Mouse (Mus musculus): ENCODE measurements at regions not wholly inside any gene's neighbourhood (a gene's known extent, or its start where the extent isn't known, plus 50 kb on each side); places are given as distances from the start of the nearest gene placed in this dataset.
"Not testable (repeated sequence)": the region's sequence is repeated elsewhere in the genome, so short reads cannot be mapped to it uniquely, and the experiment has no call there.

GRCm38 (mm10) chr3:130833722-130834121, 103.5 kb upstream of the Rpl34 start:
- no peak for DNase-seq (ENCODE audit: extremely low spot score in 1 of 2, low spot score in 1 of 2)

GRCm38 (mm10) chr3:130833082-130833481, 102.9 kb upstream of the Rpl34 start:
- no peak for DNase-seq (ENCODE audit: extremely low spot score in 1 of 2, low spot score in 1 of 2)

DNA sequence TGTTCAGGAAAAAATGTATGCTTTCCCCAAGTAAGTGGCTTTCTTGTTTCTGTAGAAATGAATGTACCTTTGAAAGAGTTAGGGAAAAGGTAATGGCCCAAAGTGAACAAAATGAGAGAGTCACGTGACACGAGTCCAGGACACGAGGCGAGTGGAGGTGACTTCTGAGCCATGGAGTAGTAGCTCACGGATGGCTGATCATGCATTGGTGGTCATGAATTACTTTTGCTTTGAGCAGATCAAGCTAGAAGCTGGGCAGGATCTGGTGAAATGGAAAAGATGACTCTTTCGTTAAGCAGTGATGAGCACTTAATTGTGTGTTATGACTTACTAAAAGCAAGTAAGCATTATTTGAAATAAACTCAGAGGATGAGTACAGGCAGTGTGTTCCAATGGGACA, 101.6 kb upstream of the Rpl34 start:
- DNase-seq (ENCODE audit: extremely low spot score in 1 of 2, low spot score in 1 of 2) = no peak

DNA sequence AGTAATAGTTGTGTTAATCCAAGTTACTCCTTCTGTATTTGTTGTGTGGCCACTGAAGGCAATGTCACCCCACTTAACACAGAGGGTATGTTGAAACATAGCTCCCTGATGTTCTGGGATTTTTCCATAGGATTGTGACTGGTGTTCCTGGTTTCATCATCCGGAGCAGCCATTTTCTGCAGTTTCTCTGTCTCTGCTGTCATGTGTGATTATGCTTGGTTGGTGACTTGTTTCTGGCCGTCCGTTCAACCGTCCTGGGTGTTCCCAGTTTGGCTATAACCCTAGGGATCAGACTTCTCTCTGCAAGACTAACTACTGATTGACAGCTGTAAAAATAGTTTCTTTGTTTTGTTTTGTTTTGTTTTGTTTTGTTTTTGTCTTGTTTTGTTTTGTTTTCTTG, 98.1 kb upstream of the Rpl34 start:
- no peak for DNase-seq (ENCODE audit: extremely low spot score in 1 of 2, low spot score in 1 of 2)

DNA sequence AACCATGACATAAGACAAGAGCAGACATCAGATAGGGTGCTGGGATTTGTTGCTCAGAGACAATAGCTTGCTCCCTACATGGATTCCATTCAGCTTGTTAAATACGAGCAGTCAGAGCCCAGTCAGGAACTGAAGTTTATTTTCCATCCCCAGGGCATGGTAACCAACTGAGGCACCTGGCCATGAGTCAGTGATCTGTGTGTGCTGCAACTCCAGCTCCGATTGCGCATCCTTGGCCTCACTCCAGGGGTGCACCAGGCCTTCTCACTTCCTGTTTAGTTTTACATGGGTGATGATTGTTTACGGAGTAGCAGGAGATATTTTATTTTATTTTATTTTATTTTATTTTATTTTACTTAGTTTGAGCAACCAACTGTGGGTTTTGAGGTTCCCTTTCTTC, 97.7 kb upstream of the Rpl34 start:
- DNase-seq (ENCODE audit: extremely low spot score in 1 of 2, low spot score in 1 of 2) = no peak

DNA sequence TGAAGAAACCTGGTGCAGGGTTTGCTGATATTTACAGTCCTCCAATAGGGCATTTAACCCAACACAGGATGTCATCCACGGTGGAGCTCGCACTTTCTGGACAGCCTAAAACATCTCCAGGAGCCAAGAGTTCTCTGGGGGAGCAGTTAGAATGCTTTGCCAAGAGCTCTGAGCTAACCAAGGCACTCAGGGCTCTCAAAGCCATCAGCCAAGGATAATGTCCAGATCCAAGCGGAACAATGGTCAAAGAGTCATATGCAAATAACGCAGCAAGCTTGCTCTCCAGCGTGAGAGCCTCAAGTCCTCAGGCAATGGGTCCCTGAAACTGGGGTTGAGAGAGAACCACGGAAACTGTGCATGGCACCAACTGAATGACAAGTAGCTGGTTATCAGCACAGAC, 96.8 kb upstream of the Rpl34 start:
- DNase-seq (ENCODE audit: extremely low spot score in 1 of 2, low spot score in 1 of 2) = no peak

DNA sequence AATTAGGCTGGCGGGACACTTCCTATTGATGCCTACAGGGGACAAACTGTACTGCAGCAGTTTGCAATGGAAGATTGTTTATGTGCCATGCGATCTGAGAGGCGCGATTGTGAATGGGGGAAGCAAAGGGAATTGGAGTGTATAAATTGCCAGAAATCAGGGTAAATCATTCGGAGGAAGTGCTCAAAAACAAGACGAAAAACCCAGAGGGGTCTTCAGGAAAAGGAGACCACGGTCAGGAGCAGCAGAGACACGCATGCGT, 89.6 kb upstream of the Rpl34 start:
- DNase-seq (ENCODE audit: extremely low spot score in 1 of 2, low spot score in 1 of 2) = no peak

- no peak for DNase-seq (ENCODE audit: extremely low spot score in 1 of 2, low spot score in 1 of 2)
Measured at GRCm38 (mm10) chr3:130819031-130819836, 89.0 kb upstream of the Rpl34 start.

- DNase-seq (ENCODE audit: extremely low spot score in 1 of 2, low spot score in 1 of 2) = peak; percentile 45 to 94
Measured at GRCm38 (mm10) chr3:130818467-130819030, 88.4 kb upstream of the Rpl34 start.

DNA sequence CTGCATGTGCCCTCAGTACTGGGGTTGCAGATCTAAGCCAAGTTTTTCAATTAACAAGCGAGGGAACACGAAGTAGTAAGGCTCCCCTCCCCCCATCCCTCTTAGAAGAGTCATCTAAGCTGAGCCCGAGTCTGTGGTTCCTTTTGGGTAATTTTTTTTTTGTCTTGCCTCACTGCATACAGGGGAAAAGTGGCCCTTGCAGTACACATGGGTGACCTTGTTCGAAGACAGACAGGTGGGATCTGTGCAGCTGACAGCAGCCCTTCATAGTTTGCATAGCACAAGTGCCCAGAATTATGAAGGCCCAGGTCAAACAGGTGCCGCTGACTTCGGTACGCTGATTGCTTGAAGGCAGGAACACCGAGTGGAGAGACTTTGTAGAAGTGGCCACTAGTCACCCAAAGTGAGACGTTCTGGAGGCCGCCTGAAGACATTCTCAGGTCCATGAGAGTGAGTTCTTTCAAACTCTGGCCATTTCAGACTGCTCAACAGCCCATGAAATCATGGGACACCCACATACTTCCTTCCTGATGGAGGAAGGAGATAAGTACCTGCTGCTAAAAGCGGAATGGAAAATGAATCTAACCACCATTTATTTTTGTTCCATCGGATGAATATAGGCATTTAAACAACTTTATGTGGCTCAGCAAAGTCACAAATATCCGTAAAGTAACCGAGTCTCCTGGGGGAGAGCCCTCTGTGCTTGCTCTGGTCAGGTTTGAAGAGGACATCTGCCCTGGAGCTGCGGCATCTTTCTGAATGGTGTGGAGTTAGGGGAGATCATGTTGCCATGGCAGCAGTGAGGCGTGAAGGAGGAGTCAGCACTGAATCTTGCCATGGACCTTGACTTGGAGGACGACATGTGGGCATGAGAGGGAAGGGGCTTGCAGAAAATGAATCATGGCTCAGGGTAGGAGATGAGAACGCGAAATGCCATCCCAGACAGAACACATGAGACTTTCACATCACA, 79.8 kb upstream of the Rpl34 start:
- no peak for DNase-seq (ENCODE audit: extremely low spot score in 1 of 2, low spot score in 1 of 2)

- DNase-seq (ENCODE audit: extremely low spot score in 1 of 2, low spot score in 1 of 2) = no peak
Measured at GRCm38 (mm10) chr3:130805345-130805744, 75.1 kb upstream of the Rpl34 start.

DNA sequence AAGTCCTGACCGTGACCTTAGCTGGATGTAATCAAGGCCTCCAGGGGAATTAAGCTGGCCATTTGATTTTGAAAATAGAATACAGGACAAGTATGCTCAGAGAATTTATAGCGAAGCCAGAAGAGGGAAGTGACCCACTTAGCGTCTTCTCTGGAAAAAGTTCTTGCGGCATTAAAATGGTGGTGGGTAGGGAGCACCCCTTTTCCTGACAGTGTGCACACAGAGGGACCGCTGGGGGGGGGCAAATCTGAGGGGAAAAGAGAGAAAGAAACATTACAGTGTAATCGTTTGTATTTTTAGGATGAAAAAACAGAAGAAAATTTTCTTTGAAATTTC, 74.1 kb upstream of the Rpl34 start:
- no peak for DNase-seq (ENCODE audit: extremely low spot score in 1 of 2, low spot score in 1 of 2)

DNA sequence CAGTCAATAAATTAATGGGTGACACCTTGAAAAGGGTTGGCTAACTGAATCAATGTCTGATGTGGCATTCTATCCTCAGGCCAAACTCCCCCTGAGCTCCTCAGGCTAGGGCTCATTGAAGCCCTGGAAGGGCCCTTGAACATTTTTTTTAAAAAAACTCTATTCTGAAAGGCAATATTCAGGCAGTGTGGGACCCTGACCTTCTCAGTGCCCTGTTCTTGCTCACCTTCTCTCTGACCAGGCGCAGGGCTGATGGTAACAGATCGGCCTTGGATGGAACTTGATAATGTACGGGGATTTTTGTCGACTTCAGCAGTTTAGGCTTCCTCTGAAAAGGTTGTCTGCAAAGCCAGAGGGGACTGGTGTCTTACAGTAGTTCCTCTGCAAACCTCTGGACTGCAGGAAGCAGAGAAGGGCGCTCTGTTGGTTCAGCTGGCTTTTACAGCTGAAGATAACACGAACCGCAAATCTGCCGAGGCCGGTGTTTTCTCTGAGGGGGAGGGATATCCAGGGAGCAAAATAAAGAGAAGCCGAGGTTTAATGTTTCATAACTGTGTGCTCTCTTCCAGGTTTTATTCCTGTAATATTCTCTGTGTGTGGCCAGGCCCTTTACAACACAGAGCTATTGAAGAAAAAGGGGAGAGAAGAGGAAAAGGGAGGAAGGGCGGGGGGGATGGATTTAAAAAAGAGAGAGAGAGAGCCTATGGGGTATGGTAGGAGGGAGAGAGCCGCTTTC, 73.6 kb upstream of the Rpl34 start:
- peak in 1 of 2 experiments; percentile 9 for DNase-seq (ENCODE audit: extremely low spot score in 1 of 2, low spot score in 1 of 2)

DNA sequence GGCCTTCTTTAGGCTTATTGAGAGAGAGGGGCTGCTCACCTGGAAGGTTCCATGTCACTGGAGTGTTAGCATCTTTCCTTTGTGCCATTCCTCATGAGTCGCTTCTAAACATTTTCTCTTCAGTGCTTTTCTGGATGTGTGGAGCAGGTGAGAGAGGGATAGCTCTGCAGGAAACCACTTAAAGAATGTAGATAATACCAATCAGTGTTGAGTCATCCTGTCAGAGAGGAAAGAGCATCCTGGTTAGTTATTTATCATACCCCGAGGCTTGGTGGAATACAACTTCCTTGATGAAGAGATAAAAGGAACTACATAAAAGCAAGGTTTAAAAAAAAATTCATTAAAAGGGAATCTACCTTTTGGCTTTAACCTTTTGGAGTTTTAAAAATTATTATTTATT, 69.8 kb upstream of the Rpl34 start:
- DNase-seq (ENCODE audit: extremely low spot score in 1 of 2, low spot score in 1 of 2) = no peak

DNA sequence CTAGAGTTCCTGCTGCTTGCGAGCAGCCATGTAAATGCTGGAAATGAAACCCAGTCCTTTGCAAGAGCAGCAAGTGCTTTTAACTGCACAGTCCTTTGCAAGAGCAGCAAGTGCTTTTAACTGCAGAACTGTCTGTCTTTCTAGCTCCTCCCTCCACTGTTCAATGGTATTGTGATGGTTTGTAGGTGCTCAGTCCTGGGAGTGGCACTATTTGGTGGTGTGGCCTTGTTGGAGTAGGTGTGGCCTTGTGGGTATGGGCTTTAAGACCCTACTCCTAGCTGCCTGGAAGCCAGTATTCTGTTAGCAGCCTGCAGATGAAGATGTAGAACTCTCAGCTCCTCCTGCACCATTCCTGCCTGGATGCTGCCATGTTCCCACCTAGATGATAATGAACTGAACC, 67.8 kb upstream of the Rpl34 start:
- not testable (repeated sequence) for DNase-seq (ENCODE audit: extremely low spot score in 1 of 2, low spot score in 1 of 2)

DNA sequence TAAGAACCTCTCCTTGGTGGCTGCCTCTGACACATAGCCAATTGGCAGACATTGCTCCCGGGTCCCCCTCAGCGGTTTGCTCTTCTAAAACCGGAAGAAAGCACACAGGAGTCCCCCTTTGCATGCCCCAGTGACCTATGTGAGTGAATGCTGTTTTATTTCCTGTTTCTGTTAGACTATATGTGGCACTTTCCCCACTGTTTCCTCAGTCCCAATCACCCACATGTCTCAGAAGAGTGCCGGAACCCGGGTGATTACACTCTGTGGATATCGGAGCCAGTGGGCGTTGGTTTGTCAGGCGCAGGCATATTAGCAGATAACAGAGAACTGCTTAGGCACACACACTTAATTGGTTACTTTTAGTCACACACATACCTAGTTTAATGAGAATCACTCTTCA, 66.3 kb upstream of the Rpl34 start:
- no peak for DNase-seq (ENCODE audit: extremely low spot score in 1 of 2, low spot score in 1 of 2)

DNA sequence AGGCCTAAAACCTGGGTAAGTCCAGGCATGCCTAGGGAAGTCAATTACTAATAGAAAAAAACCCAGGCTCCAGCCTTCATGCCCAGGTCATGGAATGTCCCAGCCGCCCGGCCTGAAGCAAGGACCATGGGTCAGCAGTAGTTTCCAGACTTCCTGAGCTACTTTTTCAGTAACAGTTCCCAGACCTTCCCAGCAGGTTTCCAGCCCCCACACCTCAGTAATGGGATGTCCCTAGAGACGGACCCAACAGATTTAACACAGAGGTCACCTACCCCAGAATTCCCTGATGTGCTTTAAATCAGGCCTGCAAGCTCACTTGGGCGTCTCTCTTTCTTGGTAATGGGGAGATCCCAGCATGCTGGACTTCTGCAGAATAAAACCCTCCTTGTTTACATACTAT, 65.2 kb upstream of the Rpl34 start:
- no peak for DNase-seq (ENCODE audit: extremely low spot score in 1 of 2, low spot score in 1 of 2)

DNA sequence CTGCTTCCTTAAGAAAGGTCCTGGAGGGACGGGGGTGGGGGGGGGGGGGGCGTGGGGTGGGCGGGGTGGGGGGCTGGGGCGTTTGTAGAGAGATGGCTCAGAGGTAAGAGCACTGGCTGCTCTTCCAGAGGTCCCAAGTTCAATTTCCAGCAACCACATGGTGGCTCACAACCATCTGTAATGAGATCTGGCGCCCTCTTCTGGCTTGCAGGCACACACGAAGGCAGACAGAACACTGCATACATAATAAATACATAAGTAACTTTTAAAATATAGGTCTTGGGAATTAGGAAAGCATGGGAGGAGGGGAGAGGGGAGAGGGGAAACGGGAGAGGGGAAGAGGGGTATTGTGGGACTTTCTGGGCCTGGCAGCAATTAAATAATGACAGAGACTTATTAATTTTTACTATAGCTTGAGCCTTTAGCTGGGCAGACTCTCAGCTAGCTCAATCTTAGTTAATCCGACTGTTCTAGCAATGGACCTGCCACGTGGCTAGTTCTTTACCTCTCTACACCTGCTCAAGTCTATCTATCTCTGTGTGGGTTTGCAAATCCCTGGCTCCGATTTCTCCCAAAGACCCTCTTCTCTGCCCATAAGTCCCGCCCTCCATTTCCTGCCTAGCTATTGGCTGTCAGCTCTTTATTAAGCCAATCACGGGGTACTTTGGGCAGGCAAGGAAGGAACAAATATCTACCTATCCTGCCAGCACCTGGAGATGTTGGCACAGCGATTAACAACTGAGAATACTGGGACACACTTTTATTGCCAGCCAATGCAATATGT, 64.1 kb upstream of the Rpl34 start:
- no peak for DNase-seq (ENCODE audit: extremely low spot score in 1 of 2, low spot score in 1 of 2)

DNA sequence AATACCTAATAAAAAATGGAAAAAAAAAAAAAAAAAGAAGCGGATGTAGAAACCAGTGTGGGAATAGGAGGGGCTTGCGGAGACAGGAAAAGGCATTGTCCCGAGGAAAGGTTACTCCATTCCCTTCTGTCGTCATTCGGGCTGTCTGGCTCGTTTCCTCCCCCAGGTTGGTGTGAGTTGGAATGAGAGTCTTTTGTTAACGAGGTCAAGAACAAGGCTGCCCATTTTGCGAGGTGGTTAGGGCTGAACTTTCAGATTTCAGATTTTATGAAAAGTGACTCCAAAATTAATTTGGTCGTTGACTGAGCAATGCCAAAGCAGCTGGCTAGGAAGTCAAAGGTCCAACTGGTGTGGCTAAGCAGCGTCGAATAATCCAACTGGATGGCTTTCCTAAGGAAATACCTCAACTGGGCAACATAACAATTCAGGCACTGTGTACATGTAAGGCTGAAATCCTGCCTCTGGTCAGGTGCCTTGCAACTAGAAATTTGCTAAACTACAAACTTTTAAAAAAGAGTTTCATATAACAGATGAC, 50.6 kb upstream of the Rpl34 start:
- no peak for DNase-seq (ENCODE audit: extremely low spot score in 1 of 2, low spot score in 1 of 2)

Measured in frontal cortex, adult 2 months (tissue).